Mouse (Mus musculus): ENCODE measurements around the gene Tpte. TPM values are rescaled to one million over a fixed set of nuclear protein-coding genes. Genes with fewer than 3 reads are reported as not detected.
A peak's percentile ranks its signal among the peaks of the same experiment; 100 is the strongest.

Tpte gene
- polyA plus RNA-seq, 1 experiment from 2014 or later, result not detected

- Histone ChIP-seq H3K4me3 (ENCODE audit: low read depth, low read length) (no peak overlapping the region), H3K9ac (ENCODE audit: low read depth, low read length) (no peak overlapping the region), H3K9me3 (ENCODE audit: control insufficient read depth, low read length) (no peaks in the 10 kb centered on the region), H3K27me3 (replicated peaks; ENCODE audit: control insufficient read depth, insufficient read depth, low read length) (no peaks in the 10 kb centered on the region), H3K27ac (replicated peaks; ENCODE audit: low read depth, low read length) (no peak overlapping the region), H3K4me1 (ENCODE audit: control insufficient read depth, insufficient read depth, low read length) (no peaks in the 10 kb centered on the region), H3K36me3 (ENCODE audit: control insufficient read depth, insufficient read depth, low read length) (peaks cover 63% of the 10 kb centered on the region), H3K4me2 (ENCODE audit: low read depth, low read length) (no peak overlapping the region)
- ATAC-seq (ENCODE audit: low read depth) (no peak), DNase-seq (ENCODE audit: low spot score) (no peak)
- 90% methylated on average over 6 of the region's 6 CpGs for WGBS
Measured at GRCm38 (mm10) chr8:22385158-22385557, 101.9 kb downstream of the Tpte start.

GRCm38 (mm10) chr8:22389874-22390273 is 106.6 kb downstream of the Tpte start:
- Histone ChIP-seq H3K27ac (replicated peaks; ENCODE audit: low read depth, low read length) (no peak overlapping the region), H3K27me3 (replicated peaks; ENCODE audit: control insufficient read depth, insufficient read depth, low read length) (no peaks in the 10 kb centered on the region), H3K4me2 (ENCODE audit: low read depth, low read length) (no peak overlapping the region), H3K9ac (ENCODE audit: low read depth, low read length) (no peak overlapping the region), H3K9me3 (ENCODE audit: control insufficient read depth, low read length) (no peaks in the 10 kb centered on the region), H3K4me3 (ENCODE audit: low read depth, low read length) (no peak overlapping the region), H3K4me1 (ENCODE audit: control insufficient read depth, insufficient read depth, low read length) (no peaks in the 10 kb centered on the region), H3K36me3 (ENCODE audit: control insufficient read depth, insufficient read depth, low read length) (peaks cover 54% of the 10 kb centered on the region; the same call in 1 of the 2 replicates)
- DNase-seq (ENCODE audit: low spot score), result no peak
- ATAC-seq (ENCODE audit: low read depth), result no peak
- 80% methylated on average over 10 of the region's 10 CpGs for WGBS

- Histone ChIP-seq H3K4me1 (ENCODE audit: control insufficient read depth, insufficient read depth, low read length) (no peaks in the 10 kb centered on the region), H3K9ac (ENCODE audit: low read depth, low read length) (no peak overlapping the region), H3K36me3 (ENCODE audit: control insufficient read depth, insufficient read depth, low read length) (peaks cover 53% of the 10 kb centered on the region; the same call in 1 of the 2 replicates), H3K27me3 (replicated peaks; ENCODE audit: control insufficient read depth, insufficient read depth, low read length) (no peaks in the 10 kb centered on the region), H3K4me3 (ENCODE audit: low read depth, low read length) (no peak overlapping the region), H3K9me3 (ENCODE audit: control insufficient read depth, low read length) (no peaks in the 10 kb centered on the region), H3K4me2 (ENCODE audit: low read depth, low read length) (no peak overlapping the region), H3K27ac (replicated peaks; ENCODE audit: low read depth, low read length) (no peak overlapping the region)
- ATAC-seq (ENCODE audit: low read depth) (no peak), DNase-seq (ENCODE audit: low spot score) (no peak)
- WGBS, result 83% methylated on average over 8 of the region's 8 CpGs
Measured at GRCm38 (mm10) chr8:22390766-22391463, 107.7 kb downstream of the Tpte start.

- no peak overlapping the region for H3K9ac ChIP-seq (ENCODE audit: low read depth, low read length)
- H3K27me3 ChIP-seq (replicated peaks; ENCODE audit: control insufficient read depth, insufficient read depth, low read length), result no peaks in the 10 kb centered on the region
- ATAC-seq (ENCODE audit: low read depth), result no peak
- no peak for DNase-seq (ENCODE audit: low spot score)
- no peak overlapping the region for H3K27ac ChIP-seq (replicated peaks; ENCODE audit: low read depth, low read length)
- H3K4me3 ChIP-seq (ENCODE audit: low read depth, low read length), result no peak overlapping the region
- 72% methylated on average over 4 of the region's 4 CpGs for WGBS
- H3K4me1 ChIP-seq (ENCODE audit: control insufficient read depth, insufficient read depth, low read length), result peaks cover 5% of the 10 kb centered on the region; the same call in 1 of the 2 replicates
- no peaks in the 10 kb centered on the region for H3K9me3 ChIP-seq (ENCODE audit: control insufficient read depth, low read length)
- no peak overlapping the region for H3K4me2 ChIP-seq (ENCODE audit: low read depth, low read length)
- H3K36me3 ChIP-seq (ENCODE audit: control insufficient read depth, insufficient read depth, low read length), result peaks cover 20% of the 10 kb centered on the region; the same call in 1 of the 2 replicates
Measured at GRCm38 (mm10) chr8:22394471-22394870, 111.2 kb downstream of the Tpte start.

GRCm38 (mm10) chr8:22395256-22395655 is 112.0 kb downstream of the Tpte start:
- peaks cover 5% of the 10 kb centered on the region; the same call in 1 of the 2 replicates for H3K4me1 ChIP-seq (ENCODE audit: control insufficient read depth, insufficient read depth, low read length)
- H3K4me2 ChIP-seq (ENCODE audit: low read depth, low read length), result no peak overlapping the region
- WGBS, result 90% methylated on average over 8 of the region's 8 CpGs

GRCm38 (mm10) chr8:22397811-22398141 is 114.5 kb downstream of the Tpte start:
- H3K27me3 ChIP-seq (replicated peaks; ENCODE audit: control insufficient read depth, insufficient read depth, low read length), result no peaks in the 10 kb centered on the region
- no peaks in the 10 kb centered on the region for H3K9me3 ChIP-seq (ENCODE audit: control insufficient read depth, low read length)
- peak overlapping the region; percentile 61 for H3K27ac ChIP-seq (replicated peaks; ENCODE audit: low read depth, low read length)
- H3K4me3 ChIP-seq (ENCODE audit: low read depth, low read length), result peak overlapping the region; percentile 57
- DNase-seq (ENCODE audit: low spot score) (no peak), ATAC-seq (ENCODE audit: low read depth) (no peak)
- WGBS, result 0% methylated on average over 13 of the region's 13 CpGs
- peaks cover 5% of the 10 kb centered on the region; the same call in 1 of the 2 replicates for H3K4me1 ChIP-seq (ENCODE audit: control insufficient read depth, insufficient read depth, low read length)
- H3K9ac ChIP-seq (ENCODE audit: low read depth, low read length), result peak overlapping the region; percentile 85
- peak overlapping the region; percentile 73 for H3K4me2 ChIP-seq (ENCODE audit: low read depth, low read length)
- peaks cover 6% of the 10 kb centered on the region; the same call in 1 of the 2 replicates for H3K36me3 ChIP-seq (ENCODE audit: control insufficient read depth, insufficient read depth, low read length)

More at GRCm38 (mm10) chr8:22395256-22395655, 112.0 kb downstream of the Tpte start:
- Histone ChIP-seq H3K4me3 (ENCODE audit: low read depth, low read length) (no peak overlapping the region), H3K9me3 (ENCODE audit: control insufficient read depth, low read length) (no peaks in the 10 kb centered on the region), H3K36me3 (ENCODE audit: control insufficient read depth, insufficient read depth, low read length) (peaks cover 16% of the 10 kb centered on the region; the same call in 1 of the 2 replicates), H3K9ac (ENCODE audit: low read depth, low read length) (no peak overlapping the region), H3K27ac (replicated peaks; ENCODE audit: low read depth, low read length) (no peak overlapping the region), H3K27me3 (replicated peaks; ENCODE audit: control insufficient read depth, insufficient read depth, low read length) (no peaks in the 10 kb centered on the region)
- DNase-seq (ENCODE audit: low spot score), result no peak
- no peak for ATAC-seq (ENCODE audit: low read depth)

- Histone ChIP-seq H3K9ac (ENCODE audit: low read depth, low read length) (peak within 1 kb of the TSS; percentile 85), H3K4me3 (ENCODE audit: low read depth, low read length) (peak within 1 kb of the TSS; percentile 57), H3K36me3 (ENCODE audit: control insufficient read depth, insufficient read depth, low read length) (peaks cover 4% of the 10 kb centered on the region; the same call in 1 of the 2 replicates), H3K27ac (replicated peaks; ENCODE audit: low read depth, low read length) (peak within 1 kb of the TSS; percentile 81), H3K27me3 (replicated peaks; ENCODE audit: control insufficient read depth, insufficient read depth, low read length) (no peaks in the 10 kb centered on the region), H3K4me1 (ENCODE audit: control insufficient read depth, insufficient read depth, low read length) (peaks cover 5% of the 10 kb centered on the region; the same call in 1 of the 2 replicates), H3K9me3 (ENCODE audit: control insufficient read depth, low read length) (no peaks in the 10 kb centered on the region), H3K4me2 (ENCODE audit: low read depth, low read length) (peak within 1 kb of the TSS; percentile 73)
- ATAC-seq (ENCODE audit: low read depth), result peak; percentile 92
- peak; percentile 94 for DNase-seq (ENCODE audit: low spot score)
- 1% methylated on average over 28 of the region's 77 CpGs for WGBS
Measured at GRCm38 (mm10) chr8:22398142-22398951, 115.1 kb downstream of the Tpte start, which contains the start of gene Slc25a15. TSS of gene Slc25a15 (minus strand) at chr8:22398597.

- H3K4me1 ChIP-seq (ENCODE audit: control insufficient read depth, insufficient read depth, low read length), result peaks cover 5% of the 10 kb centered on the region; the same call in 1 of the 2 replicates
- H3K27ac ChIP-seq (replicated peaks; ENCODE audit: low read depth, low read length), result peak overlapping the region; percentile 81; the same call in 1 of the 2 replicates
- DNase-seq (ENCODE audit: low spot score) (no peak), ATAC-seq (ENCODE audit: low read depth) (no peak)
- peak overlapping the region; percentile 57 for H3K4me3 ChIP-seq (ENCODE audit: low read depth, low read length)
- 82% methylated on average over 8 of the region's 8 CpGs for WGBS
- H3K27me3 ChIP-seq (replicated peaks; ENCODE audit: control insufficient read depth, insufficient read depth, low read length), result no peaks in the 10 kb centered on the region
- peak overlapping the region; percentile 85 for H3K9ac ChIP-seq (ENCODE audit: low read depth, low read length)
- peaks cover under 1% of the 10 kb centered on the region; the same call in 1 of the 2 replicates for H3K36me3 ChIP-seq (ENCODE audit: control insufficient read depth, insufficient read depth, low read length)
- peak overlapping the region; percentile 73 for H3K4me2 ChIP-seq (ENCODE audit: low read depth, low read length)
- no peaks in the 10 kb centered on the region for H3K9me3 ChIP-seq (ENCODE audit: control insufficient read depth, low read length)
Measured at GRCm38 (mm10) chr8:22399285-22399880, 116.1 kb downstream of the Tpte start.

Data from embryonic facial prominence, embryonic 14.5 days (tissue).